Mouse (Mus musculus): ENCODE results near the gene Wfdc10. TPM values are rescaled to one million over a fixed set of nuclear protein-coding genes. Genes with fewer than 3 reads are reported as not detected.
"Not testable (repeated sequence)": the region's sequence is repeated elsewhere in the genome, so short reads cannot be mapped to it uniquely, and the experiment has no call there.

Gene Wfdc10
- not detected in 2 replicates for polyA plus RNA-seq (2011; ENCODE audit: insufficient read depth, insufficient read length, low read depth, missing spikeins)

GRCm38 (mm10) chr2:164655858-164656257, at the start of gene Wfdc10:
Gene Wfdc10, plus strand, starts transcription at chr2:164656046.
- Histone ChIP-seq H3K4me3 (ENCODE audit: low read depth, low read length) (peak within 1 kb of the TSS; percentile 35; the same call in 1 of the 2 replicates), H3K27me3 (ENCODE audit: control insufficient read depth, insufficient read depth, low read length, poor library complexity, severe bottlenecking) (no peaks in the 10 kb centered on the region), H3K9me3 (replicated peaks; ENCODE audit: control insufficient read depth, insufficient read depth, low read length, poor library complexity, severe bottlenecking) (no peaks in the 10 kb centered on the region), H3K27ac (ENCODE audit: insufficient read depth, low read length) (no peak within 1 kb of the TSS), H3K4me1 (ENCODE audit: control insufficient read depth, insufficient read depth, low read length) (no peaks in the 10 kb centered on the region), H3K9ac (ENCODE audit: low read depth, poor library complexity, severe bottlenecking) (no peak within 1 kb of the TSS), H3K36me3 (ENCODE audit: control insufficient read depth, insufficient read depth, low read length, poor library complexity, severe bottlenecking) (no peaks in the 10 kb centered on the region)
- TF ChIP-seq EP300 (IDR thresholded peaks at IDR 0.05; ENCODE audit: insufficient read depth, low read depth, low read length), result no peak
- TF ChIP-seq POLR2A (IDR thresholded peaks at IDR 0.05; ENCODE audit: insufficient read depth, low read length), result no peak
- peak; percentile 86 for TF ChIP-seq CTCF (IDR thresholded peaks at IDR 0.05; ENCODE audit: low read depth, low read length)

DNA sequence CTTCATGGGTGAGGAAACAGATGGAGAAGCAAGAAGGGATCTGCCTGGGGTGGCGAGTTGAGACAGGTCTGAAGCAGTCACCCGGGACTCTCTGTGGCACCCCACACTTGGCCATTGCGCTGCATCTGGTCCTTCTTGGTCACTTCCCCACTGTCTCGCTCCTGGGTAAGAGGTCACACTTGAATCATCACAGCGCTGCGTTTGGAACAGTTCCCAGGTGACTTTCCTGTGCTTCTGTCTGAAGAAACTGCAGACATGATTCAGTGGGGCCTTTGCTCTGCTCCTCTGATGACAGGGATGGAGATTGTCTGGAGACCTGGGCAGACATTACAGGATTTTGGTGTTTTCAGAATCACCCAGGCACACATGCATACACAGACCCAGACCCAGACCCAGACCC, 47.1 kb upstream of the Wfdc10 start:
- no peak overlapping the region for H3K27ac ChIP-seq (ENCODE audit: insufficient read depth, low read length)
- TF ChIP-seq CTCF (IDR thresholded peaks at IDR 0.05; ENCODE audit: low read depth, low read length), result no peak
- TF ChIP-seq POLR2A (IDR thresholded peaks at IDR 0.05; ENCODE audit: insufficient read depth, low read length), result no peak
- TF ChIP-seq EP300 (IDR thresholded peaks at IDR 0.05; ENCODE audit: insufficient read depth, low read depth, low read length), result no peak
- no peaks in the 10 kb centered on the region; the same call in 1 of the 2 replicates for H3K9me3 ChIP-seq (replicated peaks; ENCODE audit: control insufficient read depth, insufficient read depth, low read length, poor library complexity, severe bottlenecking)
- H3K9ac ChIP-seq (ENCODE audit: low read depth, poor library complexity, severe bottlenecking), result no peak overlapping the region
- H3K27me3 ChIP-seq (ENCODE audit: control insufficient read depth, insufficient read depth, low read length, poor library complexity, severe bottlenecking), result no peaks in the 10 kb centered on the region
- no peaks in the 10 kb centered on the region for H3K36me3 ChIP-seq (ENCODE audit: control insufficient read depth, insufficient read depth, low read length, poor library complexity, severe bottlenecking)
- no peaks in the 10 kb centered on the region for H3K4me1 ChIP-seq (ENCODE audit: control insufficient read depth, insufficient read depth, low read length)
- H3K4me3 ChIP-seq (ENCODE audit: low read depth, low read length), result no peak overlapping the region

DNA sequence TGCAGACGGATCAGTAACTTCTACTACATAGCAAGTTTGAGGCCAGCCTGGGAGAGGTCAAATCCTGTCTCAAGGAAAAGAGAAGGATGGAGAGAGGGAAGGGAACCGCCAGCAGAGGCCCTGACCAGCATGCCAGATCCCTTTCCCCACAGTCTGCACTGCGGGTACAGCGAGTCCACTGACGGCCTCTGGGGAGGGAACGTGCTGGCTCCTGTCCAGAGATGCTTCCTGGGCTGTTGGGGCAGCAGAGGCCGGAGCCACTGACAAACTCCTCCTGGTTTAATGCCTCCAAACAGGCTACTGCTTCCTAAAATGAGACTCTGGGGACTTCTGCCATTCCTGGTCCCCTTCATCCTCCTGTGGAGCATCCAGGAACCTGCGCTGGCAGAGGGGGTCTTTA, 42.4 kb upstream of the Wfdc10 start, which contains the start of the genes Wfdc6b and Wfdc8:
Wfdc6b (plus strand) TSS at position 52 of the 400 bp plus-strand sequence.
Wfdc8 (minus strand) TSS at position 156 of the 400 bp plus-strand sequence.
- H3K27ac ChIP-seq (ENCODE audit: insufficient read depth, low read length); H3K9me3 ChIP-seq (replicated peaks; ENCODE audit: control insufficient read depth, insufficient read depth, low read length, poor library complexity, severe bottlenecking); H3K9ac ChIP-seq (ENCODE audit: low read depth, poor library complexity, severe bottlenecking); H3K36me3 ChIP-seq (ENCODE audit: control insufficient read depth, insufficient read depth, low read length, poor library complexity, severe bottlenecking); H3K4me3 ChIP-seq (ENCODE audit: low read depth, low read length); H3K4me1 ChIP-seq (ENCODE audit: control insufficient read depth, insufficient read depth, low read length); H3K27me3 ChIP-seq (ENCODE audit: control insufficient read depth, insufficient read depth, low read length, poor library complexity, severe bottlenecking): not testable (repeated sequence)

GRCm38 (mm10) chr2:164615386-164615785, 40.5 kb upstream of the Wfdc10 start:
- Histone ChIP-seq H3K4me1 (ENCODE audit: control insufficient read depth, insufficient read depth, low read length) (no peaks in the 10 kb centered on the region), H3K4me3 (ENCODE audit: low read depth, low read length) (no peak overlapping the region), H3K9me3 (replicated peaks; ENCODE audit: control insufficient read depth, insufficient read depth, low read length, poor library complexity, severe bottlenecking) (no peaks in the 10 kb centered on the region), H3K9ac (ENCODE audit: low read depth, poor library complexity, severe bottlenecking) (no peak overlapping the region), H3K36me3 (ENCODE audit: control insufficient read depth, insufficient read depth, low read length, poor library complexity, severe bottlenecking) (no peaks in the 10 kb centered on the region), H3K27ac (ENCODE audit: insufficient read depth, low read length) (no peak overlapping the region), H3K27me3 (ENCODE audit: control insufficient read depth, insufficient read depth, low read length, poor library complexity, severe bottlenecking) (no peaks in the 10 kb centered on the region)
- no peak for TF ChIP-seq CTCF (IDR thresholded peaks at IDR 0.05; ENCODE audit: low read depth, low read length)
- TF ChIP-seq POLR2A (IDR thresholded peaks at IDR 0.05; ENCODE audit: insufficient read depth, low read length), result no peak
- no peak for TF ChIP-seq EP300 (IDR thresholded peaks at IDR 0.05; ENCODE audit: insufficient read depth, low read depth, low read length)

- Histone ChIP-seq H3K4me1 (ENCODE audit: control insufficient read depth, insufficient read depth, low read length) (no peaks in the 10 kb centered on the region), H3K27me3 (ENCODE audit: control insufficient read depth, insufficient read depth, low read length, poor library complexity, severe bottlenecking) (no peaks in the 10 kb centered on the region), H3K9me3 (replicated peaks; ENCODE audit: control insufficient read depth, insufficient read depth, low read length, poor library complexity, severe bottlenecking) (no peaks in the 10 kb centered on the region), H3K36me3 (ENCODE audit: control insufficient read depth, insufficient read depth, low read length, poor library complexity, severe bottlenecking) (no peaks in the 10 kb centered on the region), H3K4me3 (ENCODE audit: low read depth, low read length) (no peak overlapping the region), H3K9ac (ENCODE audit: low read depth, poor library complexity, severe bottlenecking) (no peak overlapping the region), H3K27ac (ENCODE audit: insufficient read depth, low read length) (no peak overlapping the region)
- TF ChIP-seq CTCF (IDR thresholded peaks at IDR 0.05; ENCODE audit: low read depth, low read length), result no peak
- no peak for TF ChIP-seq POLR2A (IDR thresholded peaks at IDR 0.05; ENCODE audit: insufficient read depth, low read length)
- no peak for TF ChIP-seq EP300 (IDR thresholded peaks at IDR 0.05; ENCODE audit: insufficient read depth, low read depth, low read length)
These were observed 36.8 kb upstream of the Wfdc10 start for GRCm38 (mm10) chr2:164619050-164619449.

DNA sequence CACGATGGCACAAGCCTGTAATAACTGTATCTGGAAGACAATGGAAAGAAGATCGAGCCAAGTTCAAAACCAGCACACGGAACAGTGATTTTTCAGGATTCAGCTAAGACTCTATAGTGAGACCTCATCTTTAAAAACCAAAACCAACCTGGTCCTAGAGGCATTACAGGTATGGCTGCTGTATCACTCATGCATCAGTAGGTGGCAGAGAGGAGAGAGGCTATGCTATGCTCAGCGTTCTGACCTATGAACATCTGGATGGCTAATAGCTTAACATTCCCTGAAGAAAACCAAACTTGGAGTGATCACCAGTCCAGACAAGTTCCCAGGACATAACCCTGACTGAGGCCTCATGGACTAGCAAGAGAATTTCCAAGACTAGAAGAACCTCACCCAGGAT, 34.1 kb upstream of the Wfdc10 start:
- Histone ChIP-seq H3K27me3 (ENCODE audit: control insufficient read depth, insufficient read depth, low read length, poor library complexity, severe bottlenecking) (no peaks in the 10 kb centered on the region), H3K9ac (ENCODE audit: low read depth, poor library complexity, severe bottlenecking) (no peak overlapping the region), H3K9me3 (replicated peaks; ENCODE audit: control insufficient read depth, insufficient read depth, low read length, poor library complexity, severe bottlenecking) (no peaks in the 10 kb centered on the region), H3K27ac (ENCODE audit: insufficient read depth, low read length) (no peak overlapping the region), H3K4me1 (ENCODE audit: control insufficient read depth, insufficient read depth, low read length) (no peaks in the 10 kb centered on the region), H3K36me3 (ENCODE audit: control insufficient read depth, insufficient read depth, low read length, poor library complexity, severe bottlenecking) (no peaks in the 10 kb centered on the region), H3K4me3 (ENCODE audit: low read depth, low read length) (no peak overlapping the region)
- TF ChIP-seq POLR2A (IDR thresholded peaks at IDR 0.05; ENCODE audit: insufficient read depth, low read length) (no peak), CTCF (IDR thresholded peaks at IDR 0.05; ENCODE audit: low read depth, low read length) (no peak), EP300 (IDR thresholded peaks at IDR 0.05; ENCODE audit: insufficient read depth, low read depth, low read length) (no peak)
